Mouse (Mus musculus) skeletal muscle tissue, adult 2 months (tissue): Measurements from ENCODE around the gene Rasal2.
A peak's percentile ranks its signal among the peaks of the same experiment; 100 is the strongest.

Source experiments
- DNase-seq: peaks from one replicate; pipeline ENCODE4 v3.0.0-alpha.2; 2012; ENCODE audit warnings: low read depth, low spot score

The Rasal2 gene

DNA sequence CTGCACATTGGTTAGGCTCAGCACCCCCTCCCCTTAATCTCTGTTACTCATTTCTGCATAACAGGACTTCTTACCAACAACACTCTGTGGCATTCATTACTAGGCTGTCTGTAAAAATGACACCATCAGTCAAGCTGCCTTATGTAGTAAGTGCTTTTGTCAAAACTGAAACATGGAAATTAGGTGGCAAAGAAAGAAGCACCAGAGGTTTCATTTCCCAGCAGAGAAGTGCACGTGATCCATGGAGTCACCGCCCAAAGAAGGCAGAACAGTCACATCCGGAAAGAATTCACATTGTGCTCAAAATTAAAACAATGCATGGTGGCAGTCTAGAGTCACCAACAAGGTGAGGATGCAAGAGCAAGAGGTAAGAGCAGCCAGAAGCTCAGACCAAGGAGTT, 271.4 kb downstream of the Rasal2 start:
- DNase-seq, result no peak

DNA sequence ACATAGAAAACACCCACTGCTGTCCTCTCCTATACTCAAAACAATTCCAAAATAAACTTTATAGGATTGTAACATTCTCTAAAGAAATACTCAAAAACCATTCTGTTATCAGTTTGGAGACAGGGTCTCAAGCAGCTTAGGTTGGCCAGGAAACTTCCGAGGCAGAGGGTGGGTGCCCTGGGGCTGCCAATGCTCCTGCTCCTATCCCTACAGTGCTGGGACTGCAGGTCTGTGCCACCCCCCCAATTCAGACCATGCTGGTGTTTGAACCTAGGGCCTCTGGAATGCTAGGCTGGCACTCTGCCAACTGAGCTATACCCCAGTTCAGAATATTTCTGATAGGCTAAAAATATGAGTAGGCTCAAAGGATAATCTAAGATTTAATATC, 274.5 kb downstream of the Rasal2 start:
- DNase-seq, result no peak

GRCm38 (mm10) chr1:157137132-157137853, 275.1 kb downstream of the Rasal2 start:
- no peak for DNase-seq

- no peak for DNase-seq
Observed at GRCm38 (mm10) chr1:157128219-157128618, 284.2 kb downstream of the Rasal2 start.

- no peak for DNase-seq
Observed at GRCm38 (mm10) chr1:157123836-157124235, 288.6 kb downstream of the Rasal2 start.

DNA sequence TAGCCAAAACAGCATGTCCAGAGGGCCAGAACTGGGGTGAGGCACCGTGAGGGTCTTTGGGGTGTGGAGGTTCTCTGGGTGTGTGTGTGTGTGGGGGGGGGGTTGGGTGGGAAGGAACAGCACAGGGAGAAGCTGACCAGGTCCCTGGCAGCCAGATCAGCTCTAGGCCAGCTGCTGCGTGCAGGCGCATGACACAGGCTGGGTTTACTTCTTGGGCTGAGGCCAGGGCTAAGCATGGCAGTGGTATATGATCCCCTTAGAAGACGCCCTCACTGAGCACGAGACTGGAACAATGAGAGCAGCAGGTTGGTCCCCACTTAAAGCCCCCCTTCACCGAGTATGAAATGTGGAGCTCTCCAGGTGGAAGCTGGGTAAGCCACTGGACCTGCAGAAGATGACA, 293.2 kb downstream of the Rasal2 start:
- DNase-seq, result no peak

- no peak for DNase-seq
Observed at GRCm38 (mm10) chr1:157117440-157117839, 295.0 kb downstream of the Rasal2 start.

DNA sequence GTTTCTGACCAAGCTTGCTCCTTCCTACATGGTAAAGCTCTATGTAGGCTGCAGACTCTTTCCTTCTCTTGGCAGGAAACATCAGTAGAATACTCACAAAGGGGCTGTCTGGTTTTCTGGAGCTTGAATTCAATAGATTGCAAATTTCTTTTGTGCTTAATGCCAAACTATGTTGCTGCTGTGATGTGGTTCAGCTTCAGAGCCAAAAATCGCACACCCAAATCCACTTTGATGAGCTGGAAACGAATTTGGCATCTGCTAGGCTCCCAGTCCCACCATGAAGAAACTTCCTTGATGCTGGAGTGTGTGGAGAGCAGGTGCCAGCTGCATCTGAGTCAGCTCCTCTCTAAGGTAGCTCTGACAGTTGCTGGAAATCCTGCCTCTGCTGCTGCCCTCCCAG, 297.9 kb downstream of the Rasal2 start:
- DNase-seq, result no peak

GRCm38 (mm10) chr1:157110287-157110835, 302.0 kb downstream of the Rasal2 start:
- DNase-seq, result peak; percentile 21

GRCm38 (mm10) chr1:157108580-157108979, 303.8 kb downstream of the Rasal2 start, which contains the start of gene Tex35:
Gene Tex35, minus strand, starts transcription at chr1:157108680.
- DNase-seq, result no peak

GRCm38 (mm10) chr1:157101122-157101865, 311.1 kb downstream of the Rasal2 start:
- DNase-seq, result peak; percentile 34

DNA sequence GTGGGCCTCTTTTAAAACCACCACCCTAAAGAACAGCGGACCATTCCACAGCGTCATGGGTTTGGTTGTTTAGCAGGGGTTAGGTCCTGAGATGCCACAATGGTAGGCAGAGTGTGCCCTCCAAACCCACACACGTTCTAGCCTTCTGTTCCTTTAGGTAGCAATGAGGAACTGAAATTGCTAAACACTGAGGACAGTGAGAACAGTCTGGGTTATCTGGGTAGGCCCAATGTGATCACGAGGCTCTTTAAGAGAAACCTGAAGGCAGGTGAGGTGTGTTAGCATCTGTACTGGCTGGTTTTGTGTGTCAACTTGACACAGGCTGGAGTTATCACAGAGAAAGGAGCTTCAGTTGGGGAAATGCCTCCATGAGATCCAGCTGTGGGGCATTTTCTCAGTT, 316.9 kb downstream of the Rasal2 start:
- no peak for DNase-seq

DNA sequence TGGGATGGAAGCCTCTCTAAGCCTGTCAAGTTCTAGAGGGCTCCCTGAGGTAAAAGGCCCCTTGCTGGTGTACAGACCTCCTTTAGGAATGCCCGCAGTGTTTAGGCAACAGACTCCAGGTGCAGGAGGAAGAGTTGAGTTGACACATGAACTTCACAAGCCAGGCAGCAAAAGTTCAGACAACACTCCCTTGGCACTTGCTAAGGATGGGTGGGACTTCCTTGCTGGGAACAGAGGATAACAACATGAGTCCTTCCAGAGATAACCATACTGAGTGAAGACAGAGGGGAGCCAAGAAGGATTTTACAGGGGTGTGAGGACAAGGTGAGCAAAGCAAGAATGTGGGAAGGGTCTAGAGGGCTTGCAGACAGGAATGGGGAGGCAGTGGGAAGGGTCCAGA, 319.8 kb downstream of the Rasal2 start:
- no peak for DNase-seq

GRCm38 (mm10) chr1:157092140-157092539, 320.3 kb downstream of the Rasal2 start:
- DNase-seq, result no peak

- no peak for DNase-seq
Observed at GRCm38 (mm10) chr1:157090835-157091234, 321.6 kb downstream of the Rasal2 start.

DNA sequence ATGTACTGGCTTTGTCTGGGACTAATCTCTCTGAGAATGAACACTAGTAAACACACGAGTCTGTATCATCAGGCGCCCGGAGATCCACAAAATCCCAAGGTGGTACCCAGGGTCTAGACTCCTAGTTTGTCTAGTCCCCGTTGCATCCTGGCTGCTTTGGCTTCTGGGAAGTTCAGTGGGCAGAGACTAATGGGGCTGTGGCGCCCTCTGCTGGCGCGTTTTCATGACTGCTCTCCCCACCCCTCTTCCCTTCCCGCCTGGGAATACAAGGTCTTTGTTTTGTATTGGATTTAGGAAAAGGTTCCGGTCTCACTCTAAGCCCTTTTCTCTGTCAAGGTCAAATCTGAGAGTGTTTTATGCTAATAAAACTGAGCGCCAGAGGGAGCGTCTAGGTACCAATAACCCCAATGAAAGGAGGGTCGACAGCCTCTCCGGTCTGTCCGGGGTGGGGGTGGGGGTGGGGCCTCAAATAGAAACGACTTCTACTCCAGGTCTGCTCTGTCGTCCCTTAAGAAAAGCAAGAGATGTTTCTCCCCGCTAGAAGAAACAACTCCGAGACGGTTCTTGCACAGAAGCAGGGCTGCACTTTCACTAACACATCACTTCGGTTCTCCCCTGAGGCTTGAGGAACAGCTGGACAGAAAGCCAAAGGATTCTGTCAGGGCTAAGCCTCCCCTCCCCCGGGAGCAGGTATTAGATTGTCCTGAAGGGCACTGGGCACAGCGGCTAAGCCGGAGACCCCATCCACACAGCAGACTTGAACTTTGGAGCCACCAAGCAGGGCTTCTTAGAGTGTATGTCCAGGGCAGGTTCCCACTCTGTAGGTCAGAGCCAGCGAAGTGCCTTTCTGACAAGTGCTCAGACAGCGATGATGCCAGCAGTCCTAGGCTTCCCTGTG, 326.0 kb downstream of the Rasal2 start:
- peak; percentile 24 for DNase-seq
